Mouse (Mus musculus): ENCODE results near the gene Actr2.
"Not testable (repeated sequence)": the region's sequence is repeated elsewhere in the genome, so short reads cannot be mapped to it uniquely, and the experiment has no call there.

DNA sequence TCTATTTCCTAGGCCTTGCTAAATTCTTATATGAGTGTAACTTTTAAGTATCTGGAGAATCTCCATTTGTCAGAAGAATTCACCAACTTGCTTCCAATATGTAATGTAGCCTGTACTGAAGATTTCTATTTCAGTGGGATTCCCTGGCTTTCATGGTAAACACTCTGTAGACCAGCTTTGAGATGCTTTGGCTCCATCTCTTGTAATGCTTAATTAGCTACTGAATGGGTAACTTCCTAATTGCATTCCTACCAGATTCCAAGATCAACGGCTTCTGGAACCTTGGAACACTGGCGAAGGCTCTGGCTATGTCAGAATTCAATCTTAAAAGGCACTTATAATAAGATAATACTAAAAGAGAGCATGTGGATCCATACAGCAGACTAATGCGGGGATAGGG is 22.2 kb upstream of the Actr2 start:
- not testable (repeated sequence) for TF ChIP-seq CEBPB (IDR thresholded peaks at IDR 0.05; ENCODE audit: insufficient read depth, poor library complexity, severe bottlenecking); USF1 (IDR thresholded peaks at IDR 0.05; ENCODE audit: low read depth); POLR2A (IDR thresholded peaks at IDR 0.05; ENCODE audit: insufficient read length, low read depth); MAX (IDR thresholded peaks at IDR 0.05; ENCODE audit: low read depth); E2F4 (IDR thresholded peaks at IDR 0.05; ENCODE audit: insufficient read depth); TCF3 (IDR thresholded peaks at IDR 0.05; ENCODE audit: insufficient read length, low read depth)

All from myocyte (in vitro differentiated cells).